Mouse (Mus musculus): ENCODE measurements around the gene Ap5s1. TPM values are rescaled to one million over a fixed set of nuclear protein-coding genes. Genes with fewer than 3 reads are reported as not detected.

The Ap5s1 gene
- polyA plus RNA-seq (2015; fragmentation: Nextera tagmentation; extraction: Ambion mirVana): 35.2 and 36.1 TPM in 2 replicates

DNA sequence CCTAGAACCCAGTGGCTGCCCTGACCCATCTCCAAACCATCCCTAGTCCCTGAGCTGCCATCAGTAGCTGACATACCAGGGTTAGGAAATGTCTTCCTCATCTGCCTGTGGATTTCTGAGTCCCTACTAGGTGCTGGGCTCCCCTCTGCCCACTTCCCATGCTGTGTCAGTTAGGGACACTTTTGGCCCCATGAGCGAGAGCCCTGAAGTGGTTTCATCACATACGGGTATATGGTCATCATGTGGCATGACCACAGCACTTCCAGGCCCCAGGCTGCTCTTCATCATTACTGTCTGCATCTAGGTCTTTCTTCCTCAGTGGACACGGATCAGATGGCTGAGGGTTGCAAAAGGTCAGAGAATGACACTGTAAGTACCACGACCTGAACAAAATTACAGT is at the start of gene Ap5s1:
Gene Ap5s1 (plus strand): TSS at position 301 of the 400 bp plus-strand sequence.
- Histone ChIP-seq H3K27ac (ENCODE audit: low read depth, low read length) (no peak within 1 kb of the TSS), H3K9ac (ENCODE audit: low read depth, low read length) (no peak within 1 kb of the TSS), H3K4me1 (ENCODE audit: control insufficient read depth, insufficient read depth, low read depth, low read length) (peaks cover 13% of the 10 kb centered on the region), H3K36me3 (ENCODE audit: control insufficient read depth, insufficient read depth, low read length) (no peaks in the 10 kb centered on the region), H3K4me3 (ENCODE audit: low read length) (no peak within 1 kb of the TSS), H3K27me3 (replicated peaks; ENCODE audit: control insufficient read depth, insufficient read depth, low read length) (no peaks in the 10 kb centered on the region), H3K9me3 (ENCODE audit: control insufficient read depth, low read length) (no peaks in the 10 kb centered on the region), H3K4me2 (ENCODE audit: low read length) (no peak within 1 kb of the TSS)
- no peak for ATAC-seq
- 83% methylated on average over 4 of the region's 4 CpGs for WGBS

DNA sequence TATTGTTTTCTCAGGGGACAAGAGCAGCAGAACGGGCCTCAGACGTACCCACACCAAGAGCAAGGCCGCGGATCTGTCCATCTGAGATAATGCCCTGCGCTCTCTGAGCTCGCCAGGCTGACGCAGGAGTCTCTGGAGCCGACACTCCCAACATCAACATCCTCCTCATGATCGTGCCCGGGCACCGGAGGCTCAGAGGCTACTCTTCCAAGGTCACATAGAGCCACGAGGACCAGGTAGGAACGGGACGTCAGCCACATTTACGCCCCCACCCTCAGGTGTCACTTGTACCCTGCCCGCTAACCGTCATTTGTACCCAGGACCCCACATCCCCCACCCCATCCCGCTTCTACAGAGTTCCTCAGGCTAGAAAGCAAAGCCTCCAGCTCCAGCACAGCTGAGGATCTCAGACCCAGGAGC is 47.4 kb upstream of the Ap5s1 start:
- Histone ChIP-seq H3K4me2 (ENCODE audit: low read length) (peak overlapping the region; percentile 94), H3K9me3 (ENCODE audit: control insufficient read depth, low read length) (no peaks in the 10 kb centered on the region), H3K27me3 (replicated peaks; ENCODE audit: control insufficient read depth, insufficient read depth, low read length) (no peaks in the 10 kb centered on the region), H3K36me3 (ENCODE audit: control insufficient read depth, insufficient read depth, low read length) (no peaks in the 10 kb centered on the region), H3K9ac (ENCODE audit: low read depth, low read length) (peak overlapping the region; percentile 83), H3K4me1 (ENCODE audit: control insufficient read depth, insufficient read depth, low read depth, low read length) (peaks cover 23% of the 10 kb centered on the region), H3K27ac (ENCODE audit: low read depth, low read length) (peak overlapping the region; percentile 81), H3K4me3 (ENCODE audit: low read length) (peak overlapping the region; percentile 77)
- ATAC-seq: peak; percentile 80
- under 1% methylated on average over 17 of the region's 18 CpGs for WGBS

DNA sequence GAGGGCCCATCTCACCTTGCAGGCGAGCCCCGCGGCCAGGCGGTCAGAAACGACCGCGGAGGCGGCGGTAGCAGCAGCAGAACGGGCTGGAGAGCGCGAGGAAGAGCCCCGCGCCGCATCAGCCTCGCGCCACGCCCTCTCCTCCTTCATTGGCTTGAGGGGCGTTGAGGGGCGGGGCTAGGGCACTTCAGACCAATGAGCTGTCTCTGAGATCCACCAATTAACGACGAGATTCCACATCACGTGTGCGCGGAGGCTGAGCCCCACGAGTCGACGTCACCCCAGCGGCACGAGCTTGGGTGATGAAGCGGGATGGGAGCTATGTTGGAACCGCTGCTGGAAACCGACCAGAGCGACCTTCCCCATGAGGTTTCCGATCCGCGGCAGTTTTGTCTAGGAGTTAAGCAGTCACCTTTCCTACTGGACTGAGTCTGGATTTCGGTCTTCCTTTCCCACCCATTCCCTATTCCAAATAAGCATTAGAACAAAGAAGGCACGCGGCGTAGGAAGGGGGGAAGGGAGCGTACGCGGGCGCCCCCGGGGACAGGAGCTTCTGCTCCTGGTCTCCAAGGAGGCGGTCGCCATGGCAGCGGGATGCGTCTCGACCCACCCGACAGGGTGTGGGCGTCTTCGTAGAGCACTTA is 46.8 kb upstream of the Ap5s1 start, which contains the start of gene 1700037H04Rik:
Gene 1700037H04Rik (minus strand): TSS at position 144 of the 644 bp plus-strand sequence.
- WGBS: 0% methylated on average over 54 of the region's 54 CpGs
- peak; percentile 98 for ATAC-seq

DNA sequence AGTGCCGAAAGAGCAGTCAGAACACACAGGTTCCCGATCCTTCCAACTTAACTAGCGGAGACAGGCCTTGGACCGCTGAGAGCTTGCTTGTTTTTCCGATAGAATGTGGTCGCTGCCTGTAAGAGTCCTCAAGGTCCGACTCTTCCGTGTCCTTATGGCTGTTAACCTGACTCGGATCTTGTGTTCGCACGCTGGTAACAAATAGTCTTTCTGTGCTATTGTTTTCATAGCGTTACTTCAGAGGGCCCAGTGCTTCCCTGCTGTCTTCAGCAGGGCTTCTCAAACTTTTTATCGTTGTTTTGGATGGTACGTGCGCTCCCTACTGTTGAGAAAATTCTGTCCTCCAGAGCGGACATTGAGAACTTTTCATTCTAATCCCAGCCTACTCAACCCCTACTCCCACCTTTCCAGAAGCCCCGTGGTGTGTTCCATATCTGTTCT is 46.2 kb upstream of the Ap5s1 start:
- ATAC-seq: no peak
- Histone ChIP-seq H3K4me1 (ENCODE audit: control insufficient read depth, insufficient read depth, low read depth, low read length) (peaks cover 23% of the 10 kb centered on the region), H3K27ac (ENCODE audit: low read depth, low read length) (peak overlapping the region; percentile 83), H3K9me3 (ENCODE audit: control insufficient read depth, low read length) (no peaks in the 10 kb centered on the region), H3K36me3 (ENCODE audit: control insufficient read depth, insufficient read depth, low read length) (no peaks in the 10 kb centered on the region), H3K27me3 (replicated peaks; ENCODE audit: control insufficient read depth, insufficient read depth, low read length) (no peaks in the 10 kb centered on the region), H3K9ac (ENCODE audit: low read depth, low read length) (peak overlapping the region; percentile 55), H3K4me2 (ENCODE audit: low read length) (peak overlapping the region; percentile 73), H3K4me3 (ENCODE audit: low read length) (peak overlapping the region; percentile 77)
- WGBS: under 1% methylated on average over 17 of the region's 17 CpGs

More for the DNA sequence above, 46.8 kb upstream of the Ap5s1 start, which contains the start of gene 1700037H04Rik:
- no peaks in the 10 kb centered on the region for H3K36me3 ChIP-seq (ENCODE audit: control insufficient read depth, insufficient read depth, low read length)
- H3K4me1 ChIP-seq (ENCODE audit: control insufficient read depth, insufficient read depth, low read depth, low read length): peaks cover 23% of the 10 kb centered on the region
- no peaks in the 10 kb centered on the region for H3K27me3 ChIP-seq (replicated peaks; ENCODE audit: control insufficient read depth, insufficient read depth, low read length)
- H3K4me3 ChIP-seq (ENCODE audit: low read length): peak within 1 kb of the TSS; percentile 77
- peak within 1 kb of the TSS; percentile 94 for H3K4me2 ChIP-seq (ENCODE audit: low read length)
- H3K9ac ChIP-seq (ENCODE audit: low read depth, low read length): peak within 1 kb of the TSS; percentile 83
- H3K9me3 ChIP-seq (ENCODE audit: control insufficient read depth, low read length): no peaks in the 10 kb centered on the region
- peak within 1 kb of the TSS; percentile 83 for H3K27ac ChIP-seq (ENCODE audit: low read depth, low read length)

DNA sequence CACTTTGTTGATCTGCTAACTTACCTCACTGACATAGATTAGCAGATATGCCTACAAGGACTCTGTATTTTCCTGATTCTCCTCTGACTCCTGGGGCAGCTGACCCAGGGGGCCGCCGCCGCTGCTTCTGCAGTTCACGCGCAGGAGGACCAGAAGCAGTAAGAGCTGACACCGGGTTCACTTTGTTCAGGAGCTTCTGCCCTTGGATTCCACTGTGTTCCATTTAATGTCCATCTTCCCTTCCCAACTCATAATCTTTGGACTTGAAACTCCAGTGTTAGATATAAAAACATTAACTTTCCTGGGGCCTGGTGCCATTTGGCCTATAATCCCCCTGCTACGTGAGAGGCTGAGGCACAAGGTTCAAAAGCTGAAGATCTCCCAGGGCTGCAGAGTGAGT is 43.0 kb upstream of the Ap5s1 start:
- Histone ChIP-seq H3K27me3 (replicated peaks; ENCODE audit: control insufficient read depth, insufficient read depth, low read length) (no peaks in the 10 kb centered on the region), H3K27ac (ENCODE audit: low read depth, low read length) (no peak overlapping the region), H3K9ac (ENCODE audit: low read depth, low read length) (no peak overlapping the region), H3K36me3 (ENCODE audit: control insufficient read depth, insufficient read depth, low read length) (no peaks in the 10 kb centered on the region), H3K9me3 (ENCODE audit: control insufficient read depth, low read length) (no peaks in the 10 kb centered on the region), H3K4me2 (ENCODE audit: low read length) (no peak overlapping the region), H3K4me3 (ENCODE audit: low read length) (no peak overlapping the region), H3K4me1 (ENCODE audit: control insufficient read depth, insufficient read depth, low read depth, low read length) (peaks cover 6% of the 10 kb centered on the region)
- no peak for ATAC-seq
- WGBS: 79% methylated on average over 7 of the region's 7 CpGs

DNA sequence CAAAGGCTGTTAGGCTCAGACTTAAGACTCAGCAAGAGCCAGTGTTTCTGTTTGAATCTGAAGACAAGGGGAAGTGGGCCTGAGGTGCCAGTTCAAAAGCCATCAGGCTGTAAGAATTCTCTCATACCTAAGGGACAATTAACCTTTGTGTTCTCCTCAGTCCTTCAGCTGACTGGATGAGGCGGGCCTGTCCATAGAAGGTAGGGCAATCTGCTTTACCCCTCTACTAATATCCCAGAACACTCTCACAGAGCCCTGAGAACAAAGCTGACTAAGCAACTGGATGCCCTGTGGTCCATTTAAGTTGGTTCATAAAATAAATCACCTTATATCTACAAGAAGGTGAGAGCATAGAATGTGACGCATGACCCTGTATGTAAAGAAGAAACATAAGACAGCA is 40.7 kb upstream of the Ap5s1 start:
- no peak for ATAC-seq
- Histone ChIP-seq H3K9ac (ENCODE audit: low read depth, low read length) (no peak overlapping the region), H3K36me3 (ENCODE audit: control insufficient read depth, insufficient read depth, low read length) (no peaks in the 10 kb centered on the region), H3K9me3 (ENCODE audit: control insufficient read depth, low read length) (no peaks in the 10 kb centered on the region), H3K27me3 (replicated peaks; ENCODE audit: control insufficient read depth, insufficient read depth, low read length) (no peaks in the 10 kb centered on the region), H3K4me1 (ENCODE audit: control insufficient read depth, insufficient read depth, low read depth, low read length) (no peaks in the 10 kb centered on the region), H3K27ac (ENCODE audit: low read depth, low read length) (no peak overlapping the region), H3K4me2 (ENCODE audit: low read length) (no peak overlapping the region), H3K4me3 (ENCODE audit: low read length) (no peak overlapping the region)
- 88% methylated on average over 2 of the region's 2 CpGs for WGBS

DNA sequence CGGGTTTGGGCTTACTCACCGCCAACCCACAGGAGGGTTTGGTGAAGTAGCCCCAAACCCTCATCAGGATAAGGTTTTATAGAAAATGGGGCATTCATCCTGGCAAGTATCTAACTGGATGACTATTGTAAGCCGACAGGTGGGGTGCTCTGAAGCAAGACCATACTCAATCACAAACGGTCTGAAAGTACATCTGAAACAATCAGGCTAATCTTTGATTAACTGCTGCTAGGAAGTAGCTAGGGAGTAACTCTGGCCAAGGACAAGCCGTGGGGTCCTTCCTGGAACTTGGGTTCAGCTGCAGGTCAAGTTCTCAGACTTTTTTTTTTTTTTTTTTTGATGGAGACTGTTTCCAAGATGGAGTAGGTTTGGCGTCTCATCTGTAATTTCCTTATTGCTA is 38.9 kb upstream of the Ap5s1 start:
- no peak for ATAC-seq
- Histone ChIP-seq H3K36me3 (ENCODE audit: control insufficient read depth, insufficient read depth, low read length) (no peaks in the 10 kb centered on the region), H3K27ac (ENCODE audit: low read depth, low read length) (no peak overlapping the region), H3K9ac (ENCODE audit: low read depth, low read length) (no peak overlapping the region), H3K4me3 (ENCODE audit: low read length) (no peak overlapping the region), H3K4me1 (ENCODE audit: control insufficient read depth, insufficient read depth, low read depth, low read length) (no peaks in the 10 kb centered on the region), H3K27me3 (replicated peaks; ENCODE audit: control insufficient read depth, insufficient read depth, low read length) (peaks cover 14% of the 10 kb centered on the region), H3K4me2 (ENCODE audit: low read length) (no peak overlapping the region), H3K9me3 (ENCODE audit: control insufficient read depth, low read length) (no peaks in the 10 kb centered on the region)
- WGBS: 84% methylated on average over 6 of the region's 6 CpGs

DNA sequence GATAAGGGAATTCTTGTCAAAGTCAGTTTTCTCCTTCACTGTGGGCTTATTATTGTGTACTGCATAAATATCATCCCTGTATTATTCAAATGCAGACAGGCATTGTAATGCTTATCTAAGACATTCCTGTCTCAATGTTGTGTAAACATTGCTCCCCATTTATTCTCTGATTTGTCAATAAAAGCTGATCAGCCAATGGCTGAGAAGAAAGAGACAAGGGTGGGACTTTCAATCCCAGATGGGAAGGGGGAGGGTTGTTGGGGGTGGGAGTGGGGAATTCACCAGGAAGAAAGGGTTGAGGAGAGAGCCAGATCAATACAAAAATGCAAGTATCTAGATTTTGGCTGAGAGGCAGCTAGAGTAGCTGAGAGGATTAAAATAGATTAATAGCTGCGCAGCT is 38.0 kb upstream of the Ap5s1 start:
- Histone ChIP-seq H3K9ac (ENCODE audit: low read depth, low read length) (no peak overlapping the region), H3K27me3 (replicated peaks; ENCODE audit: control insufficient read depth, insufficient read depth, low read length) (peaks cover 15% of the 10 kb centered on the region), H3K4me3 (ENCODE audit: low read length) (no peak overlapping the region), H3K36me3 (ENCODE audit: control insufficient read depth, insufficient read depth, low read length) (no peaks in the 10 kb centered on the region), H3K4me1 (ENCODE audit: control insufficient read depth, insufficient read depth, low read depth, low read length) (peaks cover under 1% of the 10 kb centered on the region), H3K4me2 (ENCODE audit: low read length) (no peak overlapping the region), H3K9me3 (ENCODE audit: control insufficient read depth, low read length) (no peaks in the 10 kb centered on the region), H3K27ac (ENCODE audit: low read depth, low read length) (no peak overlapping the region)
- WGBS: 72% methylated on average over 1 of the region's 1 CpGs
- ATAC-seq: no peak

DNA sequence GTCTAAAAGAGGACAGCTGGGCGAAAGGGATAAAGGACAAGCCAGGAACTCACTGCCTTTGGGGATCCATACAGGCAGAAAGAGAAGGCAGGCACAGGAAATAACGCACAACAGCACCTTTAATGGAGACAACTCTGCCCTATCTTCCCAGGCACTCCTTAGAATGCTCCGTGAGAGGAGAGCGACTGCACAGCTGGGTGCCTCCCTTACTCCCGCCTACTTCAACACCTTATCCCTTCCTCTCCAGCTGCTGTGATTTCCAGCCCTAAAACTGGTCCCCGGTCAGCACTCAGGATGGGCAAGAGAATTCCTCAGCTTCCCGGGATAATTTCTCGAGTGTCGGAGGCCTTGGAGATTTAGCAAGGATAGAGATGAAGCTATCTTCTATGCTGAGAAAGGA is 35.9 kb upstream of the Ap5s1 start:
- WGBS: 28% methylated on average over 9 of the region's 9 CpGs
- Histone ChIP-seq H3K36me3 (ENCODE audit: control insufficient read depth, insufficient read depth, low read length) (no peaks in the 10 kb centered on the region), H3K27ac (ENCODE audit: low read depth, low read length) (no peak overlapping the region), H3K4me2 (ENCODE audit: low read length) (no peak overlapping the region), H3K27me3 (replicated peaks; ENCODE audit: control insufficient read depth, insufficient read depth, low read length) (peaks cover 15% of the 10 kb centered on the region), H3K4me1 (ENCODE audit: control insufficient read depth, insufficient read depth, low read depth, low read length) (peaks cover 13% of the 10 kb centered on the region), H3K9me3 (ENCODE audit: control insufficient read depth, low read length) (no peaks in the 10 kb centered on the region), H3K4me3 (ENCODE audit: low read length) (no peak overlapping the region), H3K9ac (ENCODE audit: low read depth, low read length) (no peak overlapping the region)
- no peak for ATAC-seq

Data from hindbrain, embryonic 16.5 days (tissue).